Mouse (Mus musculus): ENCODE measurements around the gene Pla2g6. TPM values are rescaled to one million over a fixed set of nuclear protein-coding genes. Genes with fewer than 3 reads are reported as not detected.

Pla2g6 gene
- total and polyA plus RNA-seq, 2 experiments from 2014 or later = 17.6 to 26.8 TPM

- H3K9me3 ChIP-seq (ENCODE audit: low read length) = no peaks in the 10 kb centered on the region
- H3K27ac ChIP-seq (ENCODE audit: low read depth, low read length) = no peak overlapping the region
- no peak for TF ChIP-seq CTCF (IDR thresholded peaks at IDR 0.05)
- no peak overlapping the region for H3K4me3 ChIP-seq (ENCODE audit: low read depth, low read length)
- DNase-seq (ENCODE audit: low spot score) (no peak), ATAC-seq (ENCODE audit: low FRiP score) (no peak)
- no peaks in the 10 kb centered on the region for H3K4me1 ChIP-seq (ENCODE audit: insufficient read depth, low read length)
- peaks cover 9% of the 10 kb centered on the region; the same call in 1 of the 2 replicates for H3K36me3 ChIP-seq (ENCODE audit: insufficient read depth, low read length)
- no peaks in the 10 kb centered on the region for H3K27me3 ChIP-seq (ENCODE audit: insufficient read depth, low read length)
- H3K9ac ChIP-seq (replicated peaks; ENCODE audit: low read length, poor library complexity, severe bottlenecking) = no peak overlapping the region
- H3K4me2 ChIP-seq (ENCODE audit: low read depth, low read length, poor library complexity, severe bottlenecking) = no peak overlapping the region
- WGBS = 86% methylated on average over 4 of the region's 4 CpGs
Measured at GRCm38 (mm10) chr15:79283371-79283770, 44.8 kb downstream of the Pla2g6 start.

DNA sequence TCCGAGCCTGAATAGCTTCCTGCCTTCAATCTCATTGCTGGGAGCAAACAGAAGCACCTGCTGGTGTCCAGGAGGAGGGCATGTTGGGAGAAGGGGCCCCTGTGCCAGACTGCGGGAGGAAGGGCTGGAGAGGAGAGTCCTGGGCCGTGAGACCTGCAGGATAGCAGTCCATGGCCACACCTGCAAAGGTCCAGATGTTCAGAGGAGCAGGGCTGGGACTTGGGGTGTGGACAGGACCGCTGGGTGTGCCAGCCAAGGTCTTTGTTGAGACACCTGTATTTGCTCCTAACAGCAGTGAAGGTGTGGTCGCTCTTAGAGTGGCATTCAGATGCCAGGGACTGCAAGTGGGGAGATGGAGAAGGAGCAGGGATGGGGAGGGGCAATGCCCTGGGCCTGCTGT is 45.8 kb downstream of the Pla2g6 start:
- H3K27ac ChIP-seq (ENCODE audit: low read depth, low read length) = no peak overlapping the region
- no peak for TF ChIP-seq CTCF (IDR thresholded peaks at IDR 0.05)
- ATAC-seq (ENCODE audit: low FRiP score) = no peak
- no peak overlapping the region for H3K4me3 ChIP-seq (ENCODE audit: low read depth, low read length)
- no peak for DNase-seq (ENCODE audit: low spot score)
- H3K9ac ChIP-seq (replicated peaks; ENCODE audit: low read length, poor library complexity, severe bottlenecking) = no peak overlapping the region
- no peaks in the 10 kb centered on the region for H3K27me3 ChIP-seq (ENCODE audit: insufficient read depth, low read length)
- no peak overlapping the region for H3K4me2 ChIP-seq (ENCODE audit: low read depth, low read length, poor library complexity, severe bottlenecking)
- no peaks in the 10 kb centered on the region for H3K9me3 ChIP-seq (ENCODE audit: low read length)
- 87% methylated on average over 5 of the region's 5 CpGs for WGBS
- H3K4me1 ChIP-seq (ENCODE audit: insufficient read depth, low read length) = no peaks in the 10 kb centered on the region
- H3K36me3 ChIP-seq (ENCODE audit: insufficient read depth, low read length) = peaks cover 9% of the 10 kb centered on the region; the same call in 1 of the 2 replicates

DNA sequence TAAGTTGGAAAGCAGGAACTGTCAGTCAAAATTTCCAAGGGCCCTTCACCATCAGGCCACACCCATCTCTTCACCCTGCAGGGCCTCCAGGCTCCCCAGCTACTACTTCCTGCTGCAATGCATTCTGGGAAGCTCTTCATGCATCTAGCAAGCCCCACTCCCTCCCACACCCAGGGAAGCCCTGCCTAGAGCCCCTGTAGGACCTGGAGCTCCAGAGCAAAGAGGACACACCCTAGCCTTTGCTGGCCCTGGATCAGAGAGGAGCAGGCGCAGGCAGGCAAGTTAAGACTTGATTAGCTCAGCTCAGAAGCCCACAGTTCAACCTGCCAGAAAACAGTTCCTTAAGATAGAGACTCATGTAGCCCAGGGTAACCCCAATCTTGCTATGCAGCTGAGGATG is 46.8 kb downstream of the Pla2g6 start:
- Histone ChIP-seq H3K4me1 (ENCODE audit: insufficient read depth, low read length) (no peaks in the 10 kb centered on the region), H3K9me3 (ENCODE audit: low read length) (no peaks in the 10 kb centered on the region), H3K27me3 (ENCODE audit: insufficient read depth, low read length) (no peaks in the 10 kb centered on the region), H3K36me3 (ENCODE audit: insufficient read depth, low read length) (peaks cover 4% of the 10 kb centered on the region; the same call in 1 of the 2 replicates), H3K4me3 (ENCODE audit: low read depth, low read length) (no peak overlapping the region), H3K27ac (ENCODE audit: low read depth, low read length) (no peak overlapping the region), H3K4me2 (ENCODE audit: low read depth, low read length, poor library complexity, severe bottlenecking) (no peak overlapping the region), H3K9ac (replicated peaks; ENCODE audit: low read length, poor library complexity, severe bottlenecking) (no peak overlapping the region)
- 88% methylated on average over 1 of the region's 1 CpGs for WGBS
- no peak for TF ChIP-seq CTCF (IDR thresholded peaks at IDR 0.05)
- no peak for DNase-seq (ENCODE audit: low spot score)
- no peak for ATAC-seq (ENCODE audit: low FRiP score)

GRCm38 (mm10) chr15:79280850-79281249 is 47.3 kb downstream of the Pla2g6 start:
- DNase-seq (ENCODE audit: low spot score) = no peak
- TF ChIP-seq CTCF (IDR thresholded peaks at IDR 0.05) = no peak
- 61% methylated on average over 5 of the region's 5 CpGs for WGBS

GRCm38 (mm10) chr15:79280209-79280608 is 48.0 kb downstream of the Pla2g6 start:
- no peak for DNase-seq (ENCODE audit: low spot score)
- Histone ChIP-seq H3K27me3 (ENCODE audit: insufficient read depth, low read length) (no peaks in the 10 kb centered on the region), H3K36me3 (ENCODE audit: insufficient read depth, low read length) (no peaks in the 10 kb centered on the region), H3K4me2 (ENCODE audit: low read depth, low read length, poor library complexity, severe bottlenecking) (no peak overlapping the region), H3K27ac (ENCODE audit: low read depth, low read length) (no peak overlapping the region), H3K9me3 (ENCODE audit: low read length) (no peaks in the 10 kb centered on the region), H3K4me3 (ENCODE audit: low read depth, low read length) (no peak overlapping the region), H3K9ac (replicated peaks; ENCODE audit: low read length, poor library complexity, severe bottlenecking) (no peak overlapping the region), H3K4me1 (ENCODE audit: insufficient read depth, low read length) (no peaks in the 10 kb centered on the region)
- TF ChIP-seq CTCF (IDR thresholded peaks at IDR 0.05) = peak; percentile 51
- ATAC-seq (ENCODE audit: low FRiP score) = no peak
- WGBS = 34% methylated on average over 6 of the region's 6 CpGs

More at GRCm38 (mm10) chr15:79280850-79281249, 47.3 kb downstream of the Pla2g6 start:
- Histone ChIP-seq H3K9ac (replicated peaks; ENCODE audit: low read length, poor library complexity, severe bottlenecking) (no peak overlapping the region), H3K27me3 (ENCODE audit: insufficient read depth, low read length) (no peaks in the 10 kb centered on the region), H3K4me2 (ENCODE audit: low read depth, low read length, poor library complexity, severe bottlenecking) (no peak overlapping the region), H3K9me3 (ENCODE audit: low read length) (no peaks in the 10 kb centered on the region), H3K36me3 (ENCODE audit: insufficient read depth, low read length) (no peaks in the 10 kb centered on the region), H3K4me1 (ENCODE audit: insufficient read depth, low read length) (no peaks in the 10 kb centered on the region), H3K4me3 (ENCODE audit: low read depth, low read length) (no peak overlapping the region), H3K27ac (ENCODE audit: low read depth, low read length) (no peak overlapping the region)
- ATAC-seq (ENCODE audit: low FRiP score) = no peak

DNA sequence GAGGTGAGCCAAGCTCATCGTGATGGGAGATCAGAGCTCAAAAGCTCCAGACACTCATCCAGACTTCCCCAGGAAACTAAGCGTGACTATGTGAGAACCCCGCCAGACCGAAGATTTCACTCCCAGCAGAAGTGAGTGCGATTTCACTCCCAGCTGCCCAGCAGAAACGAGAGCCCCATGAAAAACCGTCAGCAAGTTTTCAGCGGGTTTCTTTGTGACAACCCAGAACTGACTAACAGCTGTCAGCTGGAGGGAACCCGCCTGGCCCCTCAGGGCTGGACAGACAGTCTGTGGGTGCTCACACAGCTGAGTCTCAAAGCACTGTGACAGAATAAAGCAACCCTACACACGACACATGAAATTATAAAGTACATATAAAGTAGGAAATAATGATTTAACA is 50.5 kb downstream of the Pla2g6 start:
- TF ChIP-seq CTCF (IDR thresholded peaks at IDR 0.05) = no peak
- no peak overlapping the region for H3K9ac ChIP-seq (replicated peaks; ENCODE audit: low read length, poor library complexity, severe bottlenecking)
- no peak for ATAC-seq (ENCODE audit: low FRiP score)
- H3K4me1 ChIP-seq (ENCODE audit: insufficient read depth, low read length) = no peaks in the 10 kb centered on the region
- no peaks in the 10 kb centered on the region for H3K36me3 ChIP-seq (ENCODE audit: insufficient read depth, low read length)
- whole genome bisulfite sequencing = 69% methylated on average over 10 of the region's 10 CpGs
- H3K4me2 ChIP-seq (ENCODE audit: low read depth, low read length, poor library complexity, severe bottlenecking) = no peak overlapping the region
- DNase-seq (ENCODE audit: low spot score) = no peak
- no peaks in the 10 kb centered on the region for H3K27me3 ChIP-seq (ENCODE audit: insufficient read depth, low read length)
- H3K27ac ChIP-seq (ENCODE audit: low read depth, low read length) = no peak overlapping the region
- H3K9me3 ChIP-seq (ENCODE audit: low read length) = no peaks in the 10 kb centered on the region
- no peak overlapping the region for H3K4me3 ChIP-seq (ENCODE audit: low read depth, low read length)
